Mouse (Mus musculus) kidney, embryonic 16.5 days (tissue): ENCODE results near the gene Tmem203. TPM values are rescaled to one million over a fixed set of nuclear protein-coding genes. Genes with fewer than 3 reads are reported as not detected.

Source experiments
- ATAC-seq: fragments of 200-750 bp; cut with Nextera tagmentation; 2 replicates; pipeline ENCODE4 v1.8.0; 2017; ENCODE audit warnings: moderate TSS enrichment; ENCODE audit not compliant: low FRiP score, low TSS enrichment
- H3K27ac ChIP-seq: fragments of 300-500 bp; sonication (generic); 2 replicates; pipeline ENCODE4 v1.5.1; 2014; ENCODE audit warnings: low read length
- H3K27me3 ChIP-seq: fragments of 300-500 bp; sonication (generic); 2 replicates; pipeline ENCODE4 v1.6.1; 2014; ENCODE audit warnings: low read length, control low read depth, mixed read lengths; ENCODE audit not compliant: insufficient read depth
- H3K36me3 ChIP-seq: fragments of 300-500 bp; sonication (generic); 2 replicates; pipeline ENCODE4 v1.6.1; 2014; ENCODE audit warnings: low read length, control low read depth, mixed read lengths; ENCODE audit not compliant: insufficient read depth
- H3K4me1 ChIP-seq: fragments of 300-500 bp; sonication (generic); 2 replicates; pipeline ENCODE4 v1.6.1; 2014; ENCODE audit warnings: low read length, control low read depth, mixed read lengths; ENCODE audit not compliant: insufficient read depth
- H3K4me2 ChIP-seq: fragments of 300-500 bp; sonication (generic); replicated peaks from 2 replicates; pipeline ENCODE4 v1.6.1; 2014; ENCODE audit warnings: low read depth, low read length
- H3K4me3 ChIP-seq: fragments of 300-500 bp; sonication (generic); 2 replicates; pipeline ENCODE4 v1.5.1; 2014; ENCODE audit warnings: mild to moderate bottlenecking, low read length
- H3K9ac ChIP-seq: fragments of 300-500 bp; sonication (generic); replicated peaks from 2 replicates; pipeline ENCODE4 v1.6.1; 2014; ENCODE audit warnings: low read length
- H3K9me3 ChIP-seq: fragments of 300-500 bp; sonication (generic); 2 replicates; pipeline ENCODE4 v1.6.1; 2016; ENCODE audit warnings: low read length, control low read depth
- whole genome bisulfite sequencing: fragments of 180-500 bp; shearing (Covaris S2); extraction: QIAGEN DNeasy Blood & Tissue Kit; methylation state at CpG from one replicate; pipeline ENCODE4 v1.1.7; 2014; 5-methylcytosine and 5-hydroxymethylcytosine counted together
- polyA plus RNA-seq: library from polyadenylated mRNA; unstranded; fragments of >200 nt; fragmentation: Nextera tagmentation; extraction: Ambion mirVana; gene quantifications from 2 replicates; pipeline ENCODE4 v1.2.1, GENCODE M21; 2015

Gene Tmem203
- polyA plus RNA-seq, 1 experiment from 2014 or later: 25.6 TPM

DNA sequence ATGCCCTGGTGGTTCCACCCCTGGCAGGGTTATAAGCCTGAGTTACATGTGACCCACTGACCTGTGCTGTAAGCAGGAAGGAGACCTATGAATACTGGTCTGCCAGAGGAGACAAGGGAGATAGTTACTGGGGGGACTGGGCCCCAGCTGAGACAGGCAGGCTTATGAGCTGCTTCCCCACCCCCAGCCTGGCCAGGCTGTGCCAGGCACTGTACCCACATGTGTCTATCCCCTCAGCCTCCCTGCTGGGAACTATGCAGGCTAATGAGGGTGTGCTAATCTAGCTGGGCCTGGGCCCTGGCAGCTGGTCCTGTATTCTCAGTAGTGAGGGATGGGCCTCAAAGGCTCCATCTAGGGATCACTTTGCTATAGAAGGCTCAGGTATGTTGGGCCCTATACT is 12.0 kb downstream of the Tmem203 start:
- Histone ChIP-seq H3K27ac (no peak overlapping the region), H3K9ac (no peak overlapping the region), H3K4me3 (no peak overlapping the region), H3K27me3 (no peaks in the 10 kb centered on the region), H3K4me1 (peaks cover 42% of the 10 kb centered on the region), H3K4me2 (no peak overlapping the region), H3K36me3 (peaks cover 22% of the 10 kb centered on the region), H3K9me3 (no peaks in the 10 kb centered on the region)
- no peak for ATAC-seq

DNA sequence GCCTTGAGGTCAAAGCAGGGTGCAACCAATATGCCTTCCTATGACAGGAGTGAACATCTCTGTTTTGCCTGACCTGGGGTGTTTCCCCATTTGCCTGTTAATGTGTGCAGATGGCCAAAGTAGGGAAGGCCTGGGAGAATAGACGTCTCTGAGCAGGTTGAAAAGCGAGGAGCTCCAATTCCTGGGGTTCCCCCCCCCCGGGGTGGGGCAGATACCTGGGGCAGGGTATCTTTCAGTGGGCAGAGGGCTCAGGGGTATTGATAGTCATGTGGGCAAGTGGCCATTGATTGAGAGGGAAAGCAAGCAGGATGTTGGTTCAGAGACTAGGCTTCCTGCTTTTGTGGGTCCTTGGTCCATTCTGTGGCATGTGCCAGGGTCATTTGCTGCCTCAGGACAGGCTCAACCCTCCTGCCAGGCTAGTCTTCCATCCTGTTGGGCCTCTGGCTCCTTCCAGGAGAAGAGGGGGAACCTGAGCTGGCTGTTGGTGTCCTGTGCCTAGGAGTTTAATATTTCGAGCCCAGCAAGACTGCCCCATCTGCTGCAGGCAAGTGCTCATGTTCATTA is 12.6 kb downstream of the Tmem203 start:
- peaks cover 22% of the 10 kb centered on the region for H3K36me3 ChIP-seq
- 69% methylated on average over 4 of the region's 4 CpGs for WGBS
- peaks cover 42% of the 10 kb centered on the region for H3K4me1 ChIP-seq
- no peak overlapping the region for H3K9ac ChIP-seq
- H3K27me3 ChIP-seq: no peaks in the 10 kb centered on the region
- H3K27ac ChIP-seq: no peak overlapping the region
- H3K9me3 ChIP-seq: no peaks in the 10 kb centered on the region
- H3K4me3 ChIP-seq: no peak overlapping the region
- H3K4me2 ChIP-seq: no peak overlapping the region
- ATAC-seq: no peak

DNA sequence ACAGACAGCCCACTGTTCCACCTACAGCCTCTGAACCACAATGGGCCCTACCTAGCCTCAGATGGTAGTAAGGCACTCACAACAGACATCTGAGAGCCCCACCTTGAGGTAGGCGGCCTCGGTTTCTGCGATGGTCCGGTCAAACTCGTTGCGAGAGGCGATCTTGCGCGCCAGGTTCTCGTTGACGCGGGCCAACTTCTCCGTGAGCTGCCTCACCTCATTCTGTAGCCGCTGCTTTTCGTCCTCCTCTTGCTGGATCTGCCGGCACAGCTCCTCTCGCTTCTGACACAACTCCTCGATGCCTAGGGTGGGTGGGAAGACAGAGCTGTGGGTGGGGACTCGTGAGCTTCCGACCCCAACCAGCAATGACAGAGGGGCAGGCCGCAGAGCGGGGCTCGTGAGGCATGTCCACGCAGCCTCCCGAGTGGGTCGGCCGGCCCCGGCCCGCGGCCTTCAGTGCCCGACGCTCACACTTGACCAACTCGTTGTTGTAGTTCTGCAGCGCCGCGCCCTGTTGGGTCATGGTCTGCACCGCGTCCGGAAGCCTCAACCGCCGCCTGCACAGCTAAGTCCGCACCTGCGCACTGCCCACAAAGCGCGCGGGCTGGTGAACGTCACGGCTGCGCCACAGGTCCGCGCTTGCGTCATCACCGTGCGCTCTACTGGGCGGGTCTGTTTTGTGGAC is 16.7 kb downstream of the Tmem203 start, which contains the start of the genes Ssna1 and Anapc2:
Gene Ssna1 (minus strand): TSS at position 612 of the 685 bp plus-strand sequence.
Gene Anapc2 (plus strand): TSS at position 652 of the 685 bp plus-strand sequence.
- H3K27me3 ChIP-seq: no peaks in the 10 kb centered on the region
- H3K36me3 ChIP-seq: peaks cover 55% of the 10 kb centered on the region

DNA sequence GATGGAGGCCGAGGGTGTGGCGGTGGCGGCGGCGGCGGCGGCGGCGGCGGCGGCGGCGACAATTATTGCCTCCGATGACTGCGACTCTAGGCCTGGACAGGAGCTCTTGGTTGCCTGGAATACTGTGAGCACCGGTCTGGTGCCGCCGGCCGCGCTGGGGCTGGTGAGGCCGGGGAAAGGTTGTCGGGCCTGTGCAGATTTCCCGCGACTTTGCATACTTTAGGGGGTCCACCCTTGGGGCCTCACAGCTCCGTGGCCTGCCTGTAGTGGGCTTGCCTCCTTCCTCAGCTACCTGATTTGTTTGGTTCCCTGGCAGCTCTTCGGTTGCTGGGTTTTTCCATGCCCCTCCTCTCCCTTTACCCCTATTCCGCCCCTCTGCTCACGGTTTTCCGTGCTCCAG is 17.3 kb downstream of the Tmem203 start:
- H3K36me3 ChIP-seq: peaks cover 60% of the 10 kb centered on the region
- H3K27ac ChIP-seq: peak overlapping the region; percentile 64
- H3K9ac ChIP-seq: peak overlapping the region; percentile 92
- peak overlapping the region; percentile 97 for H3K4me2 ChIP-seq
- no peaks in the 10 kb centered on the region for H3K9me3 ChIP-seq
- peak overlapping the region; percentile 78 for H3K4me3 ChIP-seq
- peaks cover 23% of the 10 kb centered on the region for H3K4me1 ChIP-seq
- no peaks in the 10 kb centered on the region for H3K27me3 ChIP-seq
- WGBS: under 1% methylated on average over 29 of the region's 29 CpGs
- ATAC-seq: peak; percentile 79

More for the DNA sequence above, 16.7 kb downstream of the Tmem203 start, which contains the start of the genes Ssna1 and Anapc2:
- Histone ChIP-seq H3K27ac (peak within 1 kb of the TSS; percentile 84), H3K4me3 (peak within 1 kb of the TSS; percentile 78), H3K9ac (peak within 1 kb of the TSS; percentile 92), H3K9me3 (no peaks in the 10 kb centered on the region), H3K4me1 (peaks cover 27% of the 10 kb centered on the region), H3K4me2 (peak within 1 kb of the TSS; percentile 97)
- under 1% methylated on average over 47 of the region's 55 CpGs for WGBS
- ATAC-seq: peak; percentile 96

DNA sequence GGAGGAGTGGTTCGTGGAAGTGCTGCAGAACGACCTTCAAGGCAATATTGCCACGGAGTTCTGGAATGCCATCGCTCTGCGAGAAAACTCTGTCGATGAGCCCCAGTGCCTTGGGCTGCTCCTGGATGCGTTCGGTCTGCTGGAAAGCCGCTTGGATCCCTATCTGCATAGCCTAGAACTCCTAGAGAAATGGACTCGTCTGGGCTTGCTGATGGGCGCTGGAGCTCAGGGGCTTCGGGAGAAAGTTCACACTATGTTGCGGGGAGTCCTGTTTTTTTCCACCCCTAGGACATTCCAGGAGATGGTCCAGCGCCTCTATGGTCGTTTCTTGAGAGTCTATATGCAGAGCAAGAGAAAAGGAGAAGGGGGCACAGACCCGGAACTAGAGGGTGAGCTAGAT is 17.8 kb downstream of the Tmem203 start:
- no peak overlapping the region; the same call in 1 of the 2 replicates for H3K27ac ChIP-seq
- peak overlapping the region; percentile 92 for H3K9ac ChIP-seq
- peak overlapping the region; percentile 78 for H3K4me3 ChIP-seq
- no peaks in the 10 kb centered on the region for H3K27me3 ChIP-seq
- H3K4me2 ChIP-seq: peak overlapping the region; percentile 97
- 32% methylated on average over 16 of the region's 16 CpGs for WGBS
- H3K36me3 ChIP-seq: peaks cover 65% of the 10 kb centered on the region
- peaks cover 23% of the 10 kb centered on the region for H3K4me1 ChIP-seq
- no peaks in the 10 kb centered on the region for H3K9me3 ChIP-seq
- ATAC-seq: no peak

DNA sequence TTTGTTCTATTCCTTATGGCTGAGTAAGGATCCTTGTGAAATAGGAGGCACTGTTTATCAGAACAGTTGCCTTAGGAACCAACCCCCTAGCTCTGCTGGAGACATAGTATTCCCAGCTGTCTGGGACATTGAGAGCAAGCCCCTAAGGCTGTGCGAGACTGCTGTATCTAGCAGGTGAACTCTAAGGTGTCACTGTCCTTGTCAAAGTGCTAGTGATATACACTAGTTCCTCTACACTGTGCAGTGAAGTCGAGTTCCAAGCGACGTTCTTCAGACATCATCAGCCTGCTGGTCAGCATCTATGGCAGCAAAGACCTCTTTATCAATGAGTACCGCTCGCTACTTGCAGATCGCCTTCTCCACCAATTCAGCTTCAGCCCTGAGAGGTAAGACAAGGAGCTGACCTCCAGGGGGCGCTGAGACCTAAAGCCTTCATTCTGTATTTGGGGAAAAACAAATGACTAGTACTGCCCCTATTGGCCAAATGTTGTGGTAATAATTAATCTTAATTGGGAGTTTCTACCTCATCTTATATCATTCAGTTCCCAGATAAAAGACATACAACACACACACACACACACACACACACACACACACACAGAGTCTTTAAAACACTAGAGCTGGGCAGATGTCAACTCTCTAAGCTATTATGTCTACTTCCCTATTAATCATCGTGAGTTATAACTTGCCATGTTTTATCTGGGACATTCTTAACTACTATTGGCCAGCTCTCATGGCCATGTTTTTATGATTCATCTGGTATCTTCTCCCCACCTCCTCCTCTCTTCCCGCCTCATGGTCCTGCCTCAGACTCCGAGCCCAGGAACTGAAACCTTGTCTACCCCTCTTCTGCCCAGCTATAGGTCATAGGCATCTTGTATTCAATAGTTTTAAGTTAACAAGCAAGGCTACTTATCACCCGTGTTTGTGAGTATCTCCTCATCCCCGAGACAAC is 24.0 kb downstream of the Tmem203 start:
- Histone ChIP-seq H3K4me3 (no peak overlapping the region), H3K9me3 (no peaks in the 10 kb centered on the region), H3K27ac (no peak overlapping the region), H3K27me3 (no peaks in the 10 kb centered on the region), H3K36me3 (peaks cover 89% of the 10 kb centered on the region), H3K4me1 (peaks cover 1% of the 10 kb centered on the region; the same call in 1 of the 2 replicates), H3K4me2 (no peak overlapping the region), H3K9ac (no peak overlapping the region)
- 68% methylated on average over 13 of the region's 13 CpGs for WGBS
- ATAC-seq: peak; percentile 60; the same call in 1 of the 2 replicates

DNA sequence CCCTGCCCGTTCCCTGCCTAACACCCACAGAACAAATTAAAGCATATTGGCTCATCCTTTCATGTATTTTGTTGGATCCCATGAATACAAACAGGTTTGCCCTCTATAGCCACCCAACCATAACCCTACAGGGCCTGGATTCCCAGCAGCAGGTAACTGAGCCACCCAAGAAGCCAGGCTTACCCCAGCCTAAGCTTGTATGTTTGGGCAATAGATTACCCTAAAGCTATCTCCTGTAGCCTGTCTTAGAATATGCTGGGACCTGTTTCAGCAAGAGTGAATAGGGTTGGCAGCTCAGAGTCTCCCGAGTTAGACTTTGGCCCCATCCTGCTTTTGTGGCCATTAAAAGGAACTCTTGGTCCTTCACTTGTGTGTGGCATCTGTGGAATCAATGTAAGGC is 30.3 kb downstream of the Tmem203 start:
- no peak for ATAC-seq
- Histone ChIP-seq H3K4me1 (peaks cover 5% of the 10 kb centered on the region; the same call in 1 of the 2 replicates), H3K9me3 (no peaks in the 10 kb centered on the region), H3K36me3 (peaks cover 46% of the 10 kb centered on the region), H3K4me2 (no peak overlapping the region), H3K4me3 (no peak overlapping the region), H3K9ac (no peak overlapping the region), H3K27ac (no peak overlapping the region), H3K27me3 (peaks cover 27% of the 10 kb centered on the region)
- 91% methylated on average over 2 of the region's 2 CpGs for WGBS

DNA sequence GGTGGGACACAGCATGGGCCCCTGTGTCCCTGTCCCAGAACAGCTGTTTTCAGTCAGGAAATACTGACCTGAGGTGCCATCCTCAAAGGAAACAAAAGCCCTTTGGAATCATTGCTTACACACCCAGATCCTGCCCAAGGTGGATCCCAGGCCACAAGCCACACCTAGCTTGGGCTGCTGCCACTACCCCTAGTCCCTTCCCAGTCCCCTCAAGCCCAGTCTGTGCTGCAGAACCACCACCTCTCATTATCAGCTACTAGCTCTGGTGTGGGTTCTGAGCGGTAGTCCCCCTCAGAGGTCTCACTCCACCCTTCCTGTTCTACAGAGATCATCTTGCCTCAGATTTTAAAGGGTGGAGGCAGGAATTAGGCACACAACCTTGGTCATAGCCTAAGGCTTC is 31.1 kb downstream of the Tmem203 start:
- peaks cover 35% of the 10 kb centered on the region for H3K27me3 ChIP-seq
- WGBS: 74% methylated on average over 1 of the region's 1 CpGs
- H3K9ac ChIP-seq: no peak overlapping the region
- no peak overlapping the region for H3K4me2 ChIP-seq
- H3K4me1 ChIP-seq: peaks cover 12% of the 10 kb centered on the region; the same call in 1 of the 2 replicates
- H3K36me3 ChIP-seq: peaks cover 40% of the 10 kb centered on the region
- H3K9me3 ChIP-seq: no peaks in the 10 kb centered on the region
- ATAC-seq: no peak
- H3K27ac ChIP-seq: peak overlapping the region; percentile 35; the same call in 1 of the 2 replicates
- H3K4me3 ChIP-seq: no peak overlapping the region

DNA sequence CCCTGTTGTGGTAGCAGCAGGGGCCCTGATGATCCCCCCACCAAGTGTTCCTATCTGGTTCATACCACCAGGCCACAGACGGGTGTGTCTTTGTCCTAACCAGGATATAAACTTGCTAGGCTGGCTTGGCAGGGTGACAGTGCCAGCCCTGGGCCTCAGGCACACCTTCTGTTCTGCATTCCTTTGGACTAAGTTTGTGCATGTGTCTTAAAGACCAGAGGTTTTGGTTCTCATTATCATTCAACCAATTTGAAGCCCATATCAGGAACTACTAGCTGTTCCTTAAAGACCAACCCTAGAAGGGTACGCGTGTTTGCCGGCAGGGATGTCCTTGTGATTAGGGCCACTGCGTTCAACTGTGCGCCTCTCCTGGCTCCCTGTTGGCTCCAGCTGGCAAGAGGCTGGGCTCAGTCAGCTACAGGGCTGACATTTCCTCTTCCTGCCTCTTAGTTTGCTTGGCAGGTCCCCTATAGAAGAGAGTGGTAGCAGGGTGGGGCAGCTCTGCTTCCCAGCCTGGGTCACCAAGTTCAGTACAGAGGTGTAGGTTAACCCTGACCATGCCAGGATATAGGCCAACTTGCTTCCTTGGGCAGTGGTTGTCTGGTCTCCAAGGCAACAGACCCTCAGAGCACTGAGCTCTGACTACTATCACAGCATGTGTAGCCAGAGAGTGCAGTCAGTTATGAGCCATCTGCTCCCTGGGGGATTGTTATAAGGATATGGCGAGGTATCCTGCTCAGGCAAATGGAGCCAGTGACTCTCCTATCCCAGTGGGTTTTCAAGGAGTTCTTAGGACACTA is 31.8 kb downstream of the Tmem203 start:
- H3K4me3 ChIP-seq: no peak overlapping the region
- peaks cover 36% of the 10 kb centered on the region for H3K36me3 ChIP-seq
- ATAC-seq: peak; percentile 24; the same call in 1 of the 2 replicates
- peaks cover 17% of the 10 kb centered on the region for H3K4me1 ChIP-seq
- no peaks in the 10 kb centered on the region for H3K9me3 ChIP-seq
- no peak overlapping the region for H3K4me2 ChIP-seq
- WGBS: 45% methylated on average over 7 of the region's 7 CpGs
- peaks cover 42% of the 10 kb centered on the region for H3K27me3 ChIP-seq
- no peak overlapping the region for H3K9ac ChIP-seq
- peak overlapping the region; percentile 63; the same call in 1 of the 2 replicates for H3K27ac ChIP-seq
